Mouse (Mus musculus) erythroblast, embryonic 14.5 days (primary cell): ENCODE results near the gene Cux1.

Experiments used
- GATA1 ChIP-seq: IDR thresholded peaks from 2 replicates; pipeline ENCODE4 v1.6.1; 2012; ENCODE audit warnings: low read length, inconsistent platforms, mixed read lengths
- TAL1 ChIP-seq: IDR thresholded peaks from 3 replicates; pipeline ENCODE4 v1.6.1; 2012; ENCODE audit warnings: low read length, inconsistent platforms, mixed read lengths

GRCm38 (mm10) chr5:136198474-136199391 lies 368.6 kb downstream of the Cux1 start, which contains the start of gene Prkrip1:
- TF ChIP-seq GATA1 (no peak), TAL1 (no peak)
